Mouse (Mus musculus) kidney, embryonic 14.5 days (tissue): ENCODE data around the gene Ndufc2. TPM values are rescaled to one million over a fixed set of nuclear protein-coding genes. Genes with fewer than 3 reads are reported as not detected.

Experiments
- ATAC-seq: fragments of 200-750 bp; cut with Nextera tagmentation; 2 replicates; pipeline ENCODE4 v1.8.0; 2017; ENCODE audit warnings: moderate number of reproducible peaks, mild to moderate bottlenecking, moderate TSS enrichment, moderate library complexity; ENCODE audit not compliant: low FRiP score, low TSS enrichment
- H3K27ac ChIP-seq: fragments of 300-500 bp; sonication (generic); 2 replicates; pipeline ENCODE4 v1.5.1; 2014; ENCODE audit warnings: low read depth, mild to moderate bottlenecking, low read length, moderate library complexity, mixed read lengths
- H3K27me3 ChIP-seq: fragments of 300-500 bp; sonication (generic); 2 replicates; pipeline ENCODE4 v1.6.1; 2014; ENCODE audit warnings: mild to moderate bottlenecking, low read length; ENCODE audit not compliant: control insufficient read depth, insufficient read depth
- H3K36me3 ChIP-seq: fragments of 300-500 bp; sonication (generic); 2 replicates; pipeline ENCODE4 v1.6.1; 2014; ENCODE audit warnings: low read length, mixed read lengths; ENCODE audit not compliant: control insufficient read depth, insufficient read depth
- H3K4me1 ChIP-seq: fragments of 300-500 bp; sonication (generic); 2 replicates; pipeline ENCODE4 v1.6.1; 2014; ENCODE audit warnings: low read length, mixed read lengths; ENCODE audit not compliant: control insufficient read depth, insufficient read depth
- H3K4me2 ChIP-seq: fragments of 300-500 bp; sonication (generic); replicated peaks from 2 replicates; pipeline ENCODE4 v1.6.1; 2014; ENCODE audit warnings: low read depth, mild to moderate bottlenecking, low read length
- H3K4me3 ChIP-seq: fragments of 300-500 bp; sonication (generic); 2 replicates; pipeline ENCODE4 v1.5.1; 2014; ENCODE audit warnings: mild to moderate bottlenecking, low read length
- H3K9ac ChIP-seq: fragments of 300-500 bp; sonication (generic); 2 replicates; pipeline ENCODE4 v1.6.1; 2014; ENCODE audit warnings: low read depth, mild to moderate bottlenecking, low read length, moderate library complexity
- H3K9me3 ChIP-seq: fragments of 300-500 bp; sonication (generic); 2 replicates; pipeline ENCODE4 v1.6.1; 2016; ENCODE audit warnings: low read length; ENCODE audit not compliant: control insufficient read depth
- WGBS: fragments of 180-500 bp; shearing (Covaris S2); extraction: QIAGEN DNeasy Blood & Tissue Kit; methylation state at CpG from one replicate; pipeline ENCODE4 v1.1.7; 2014; 5-methylcytosine and 5-hydroxymethylcytosine counted together
- polyA plus RNA-seq: library from polyadenylated mRNA; unstranded; fragments of >200 nt; fragmentation: Nextera tagmentation; extraction: Ambion mirVana; gene quantifications from 2 replicates; pipeline ENCODE4 v1.2.1, GENCODE M21; 2014

Gene Ndufc2
- polyA plus RNA-seq, 1 experiment from 2014 or later, result 370 TPM

DNA sequence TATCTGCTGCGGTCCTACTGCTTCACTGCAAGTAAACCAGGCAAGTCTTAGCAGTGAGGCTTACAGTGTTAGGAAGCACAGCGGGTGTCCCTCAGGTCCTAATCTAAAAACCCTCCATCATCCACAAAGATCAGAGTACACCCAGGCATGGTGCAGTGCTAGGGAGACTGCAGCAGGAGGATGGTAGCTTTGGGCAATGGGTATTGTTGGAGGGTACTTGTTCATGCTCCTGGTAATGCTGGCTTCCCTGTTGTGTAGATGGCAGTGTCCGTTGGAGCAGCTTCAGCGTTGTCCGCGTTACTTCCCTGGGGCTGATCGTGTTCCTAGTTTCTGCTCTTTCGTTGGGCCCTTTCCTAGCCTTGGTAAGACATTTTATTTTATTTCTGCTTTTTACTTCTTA lies 17.1 kb upstream of the Ndufc2 start:
- no peak for ATAC-seq
- WGBS, result 96% methylated on average over 8 of the region's 8 CpGs
- no peak overlapping the region for H3K4me3 ChIP-seq
- no peaks in the 10 kb centered on the region for H3K27me3 ChIP-seq
- no peak overlapping the region for H3K4me2 ChIP-seq
- H3K27ac ChIP-seq, result no peak overlapping the region
- no peaks in the 10 kb centered on the region for H3K9me3 ChIP-seq
- no peak overlapping the region for H3K9ac ChIP-seq
- no peaks in the 10 kb centered on the region for H3K4me1 ChIP-seq
- H3K36me3 ChIP-seq, result peaks cover 96% of the 10 kb centered on the region

DNA sequence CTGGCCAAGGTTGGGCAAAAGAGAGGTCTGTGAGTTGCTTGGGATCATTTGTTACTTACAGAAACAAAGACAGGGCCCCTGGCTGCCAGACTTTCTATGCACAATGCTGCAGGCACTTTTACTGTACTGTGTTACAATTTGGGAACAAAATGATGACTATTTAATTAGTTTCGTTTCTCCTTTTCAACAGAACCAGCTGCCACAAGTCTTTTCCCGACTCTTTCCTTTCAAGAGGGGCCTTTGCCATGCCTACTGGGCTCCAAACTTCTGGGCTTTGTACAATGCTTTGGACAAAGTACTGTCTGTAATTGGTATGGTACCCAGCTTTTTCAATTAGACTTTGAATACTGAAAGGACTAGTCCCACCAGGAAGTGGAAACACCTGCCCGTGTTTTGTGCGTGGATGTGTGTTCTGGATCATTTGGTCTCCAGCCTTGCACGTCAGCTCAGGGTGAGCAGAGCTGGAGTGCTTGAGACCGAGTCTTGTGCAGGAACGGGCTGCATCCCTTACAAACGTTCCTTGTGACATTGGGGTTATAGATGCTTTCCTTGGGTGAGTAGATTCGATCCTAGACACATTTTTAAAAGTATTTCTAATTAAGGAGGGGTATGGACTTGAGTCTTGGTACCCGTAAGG lies 16.2 kb upstream of the Ndufc2 start:
- ATAC-seq, result no peak
- WGBS, result 75% methylated on average over 10 of the region's 10 CpGs
- Histone ChIP-seq H3K4me3 (no peak overlapping the region), H3K4me2 (no peak overlapping the region), H3K36me3 (peaks cover 96% of the 10 kb centered on the region), H3K9ac (no peak overlapping the region), H3K4me1 (no peaks in the 10 kb centered on the region), H3K9me3 (no peaks in the 10 kb centered on the region), H3K27ac (no peak overlapping the region), H3K27me3 (no peaks in the 10 kb centered on the region)

DNA sequence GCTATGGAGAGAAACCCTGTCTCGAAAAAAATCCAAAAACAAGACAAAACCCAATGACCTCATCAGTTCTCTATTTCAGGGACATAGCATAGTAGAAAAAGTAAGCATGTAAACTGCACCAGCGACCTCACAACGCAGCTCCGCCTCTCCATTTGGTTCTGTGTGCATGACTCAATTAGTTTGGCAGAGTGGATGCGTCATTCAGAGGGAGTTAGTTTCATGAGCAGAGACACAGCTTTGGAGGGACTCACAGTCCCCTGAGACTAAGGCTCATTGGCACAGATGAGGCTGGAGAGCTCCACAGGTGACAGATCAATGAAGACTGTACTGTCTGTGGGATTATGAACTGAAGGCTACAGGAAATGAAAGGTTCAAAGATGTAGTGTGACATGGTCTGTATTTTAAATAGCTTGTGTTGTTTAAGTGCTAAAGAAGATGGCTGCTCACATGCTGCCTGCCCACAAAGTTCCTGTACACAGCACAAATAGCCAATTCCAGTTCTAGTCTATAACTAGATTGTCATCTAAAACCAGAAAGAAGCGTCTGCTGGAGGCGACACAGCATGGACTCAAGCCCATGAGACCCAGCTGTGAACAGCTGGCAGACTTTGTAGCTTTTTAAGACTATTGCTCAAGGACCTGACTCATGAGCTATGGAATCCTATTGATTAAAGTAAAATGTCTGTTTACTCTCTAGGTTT lies 13.5 kb upstream of the Ndufc2 start:
- H3K4me3 ChIP-seq, result no peak overlapping the region
- peaks cover 95% of the 10 kb centered on the region for H3K36me3 ChIP-seq
- H3K9ac ChIP-seq, result no peak overlapping the region
- 92% methylated on average over 7 of the region's 7 CpGs for WGBS
- no peaks in the 10 kb centered on the region for H3K27me3 ChIP-seq
- no peak overlapping the region for H3K27ac ChIP-seq
- H3K4me1 ChIP-seq, result no peaks in the 10 kb centered on the region
- H3K9me3 ChIP-seq, result no peaks in the 10 kb centered on the region
- H3K4me2 ChIP-seq, result no peak overlapping the region
- no peak for ATAC-seq

DNA sequence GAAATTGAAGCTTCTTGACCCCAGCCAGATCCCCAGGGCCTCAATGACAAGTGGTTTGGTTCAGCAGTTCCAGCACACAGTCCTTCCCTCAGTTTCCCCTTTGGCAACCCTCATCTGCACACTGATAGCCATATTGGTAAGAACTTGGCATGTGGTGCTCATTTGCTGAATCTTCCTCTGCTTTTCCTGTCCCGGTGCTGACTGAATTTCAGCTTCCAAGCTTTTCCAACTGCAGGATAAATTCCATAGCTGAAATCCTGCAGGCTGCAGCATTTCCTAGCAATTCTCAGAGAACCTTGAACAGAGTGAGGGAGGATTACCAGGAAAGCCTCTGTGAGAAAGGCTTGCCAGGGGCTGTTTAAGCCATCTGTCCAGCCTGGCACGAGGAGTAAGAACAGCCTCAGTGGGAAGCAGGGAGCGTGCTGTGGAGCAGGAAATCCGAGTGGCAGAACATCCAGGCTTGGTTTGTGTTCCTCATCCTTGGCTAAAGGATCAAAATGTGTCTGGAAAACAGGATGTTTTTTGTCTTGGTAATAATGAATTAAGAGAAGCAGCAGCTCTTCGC lies 12.9 kb upstream of the Ndufc2 start:
- no peak overlapping the region for H3K27ac ChIP-seq
- no peaks in the 10 kb centered on the region for H3K27me3 ChIP-seq
- H3K9ac ChIP-seq, result no peak overlapping the region
- no peak overlapping the region for H3K4me3 ChIP-seq
- H3K4me2 ChIP-seq, result no peak overlapping the region
- peaks cover 95% of the 10 kb centered on the region for H3K36me3 ChIP-seq
- WGBS, result 92% methylated on average over 5 of the region's 5 CpGs
- H3K9me3 ChIP-seq, result no peaks in the 10 kb centered on the region
- ATAC-seq, result no peak
- H3K4me1 ChIP-seq, result no peaks in the 10 kb centered on the region

DNA sequence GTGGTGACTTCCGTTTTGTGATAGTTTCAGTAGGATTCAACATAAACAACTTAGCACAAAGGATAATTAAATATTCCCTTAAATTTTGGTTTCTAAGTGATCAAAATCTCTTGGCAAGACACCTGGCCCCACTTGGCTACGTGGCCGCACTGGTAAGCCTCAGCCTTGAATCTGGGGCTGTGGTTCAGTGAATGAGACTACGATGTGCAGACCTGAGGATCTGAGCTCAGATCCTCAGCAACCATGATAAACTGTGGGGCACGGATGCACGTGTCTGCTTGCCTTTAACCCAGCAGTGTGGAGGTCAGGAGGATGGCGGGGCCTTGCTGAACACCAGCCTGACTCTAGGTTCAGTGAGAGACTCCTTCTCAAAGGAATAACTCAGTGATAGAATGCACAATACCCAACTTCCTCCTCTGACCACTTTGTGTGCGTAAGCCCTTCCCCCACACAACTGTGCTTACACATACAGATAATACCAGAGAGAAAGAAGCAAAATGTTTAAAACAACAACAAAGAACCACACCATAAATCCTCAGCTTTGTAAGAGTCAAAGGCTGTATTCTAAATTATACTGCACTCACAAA lies 12.1 kb upstream of the Ndufc2 start:
- peaks cover 95% of the 10 kb centered on the region for H3K36me3 ChIP-seq
- H3K9me3 ChIP-seq, result no peaks in the 10 kb centered on the region
- no peak overlapping the region for H3K4me2 ChIP-seq
- H3K4me3 ChIP-seq, result no peak overlapping the region
- no peak overlapping the region for H3K9ac ChIP-seq
- ATAC-seq, result no peak
- H3K27ac ChIP-seq, result no peak overlapping the region
- no peaks in the 10 kb centered on the region for H3K27me3 ChIP-seq
- WGBS, result 93% methylated on average over 8 of the region's 8 CpGs
- H3K4me1 ChIP-seq, result no peaks in the 10 kb centered on the region

DNA sequence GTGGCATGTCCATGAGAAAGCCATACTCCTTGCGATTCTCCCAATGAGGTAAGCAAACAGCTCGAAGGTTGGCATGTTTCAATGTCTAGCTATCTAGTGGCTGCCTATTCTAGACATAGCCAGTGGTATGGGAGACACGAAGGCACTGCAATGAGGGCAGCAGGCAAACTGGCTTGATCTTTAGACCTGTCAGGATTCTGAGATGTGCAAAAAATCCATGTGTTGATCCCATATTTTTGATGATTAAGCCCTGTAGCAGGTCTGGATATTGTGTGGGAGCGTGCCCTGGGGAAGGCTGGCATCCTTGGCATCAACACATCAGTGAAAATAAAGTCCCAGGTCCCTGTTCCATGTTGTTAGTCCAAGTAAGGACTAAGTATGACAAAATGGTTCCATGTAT lies 11.3 kb upstream of the Ndufc2 start:
- whole genome bisulfite sequencing, result 96% methylated on average over 4 of the region's 4 CpGs
- no peak overlapping the region for H3K4me3 ChIP-seq
- peaks cover 92% of the 10 kb centered on the region for H3K36me3 ChIP-seq

DNA sequence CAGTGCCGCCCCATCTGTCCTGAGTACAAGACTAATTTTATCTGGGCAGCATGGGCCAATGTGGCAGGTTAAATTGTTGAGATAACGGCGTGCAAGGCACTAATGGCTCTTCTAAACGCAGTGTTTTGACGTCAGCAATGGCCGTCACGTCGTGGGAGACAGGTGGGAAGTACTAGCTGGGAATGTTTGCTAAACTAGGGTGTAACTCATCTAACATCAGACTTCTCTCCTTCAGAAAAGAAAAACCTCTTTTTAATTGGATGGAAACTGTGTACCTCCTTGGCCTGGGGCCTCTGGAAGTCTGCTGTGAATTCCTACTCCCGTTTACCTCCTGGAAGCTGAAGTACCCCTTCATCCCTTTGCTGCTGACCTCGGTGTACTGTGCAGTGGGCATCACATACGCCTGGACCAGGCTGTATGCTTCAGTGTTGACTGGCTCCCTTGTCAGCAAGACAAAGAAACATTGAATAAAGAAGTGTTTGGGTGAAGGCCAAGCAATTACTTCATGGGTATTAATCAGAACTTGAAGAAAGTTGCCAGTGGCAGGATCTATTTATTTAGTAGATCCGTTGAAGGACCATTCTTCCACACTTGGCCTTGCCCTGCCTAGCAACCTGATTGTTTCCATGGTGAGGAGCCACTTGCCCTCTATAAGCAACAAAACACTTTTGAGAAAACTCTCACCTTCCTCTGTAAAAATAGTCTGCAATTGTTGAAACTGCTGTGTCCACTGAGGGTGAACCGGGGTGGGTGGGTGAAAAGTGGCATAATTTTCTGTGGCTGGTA lies 8.3 kb upstream of the Ndufc2 start:
- peaks cover 63% of the 10 kb centered on the region for H3K36me3 ChIP-seq
- H3K4me2 ChIP-seq, result no peak overlapping the region
- H3K9me3 ChIP-seq, result no peaks in the 10 kb centered on the region
- ATAC-seq, result no peak
- no peak overlapping the region for H3K27ac ChIP-seq
- H3K9ac ChIP-seq, result no peak overlapping the region
- no peaks in the 10 kb centered on the region for H3K4me1 ChIP-seq
- WGBS, result 89% methylated on average over 13 of the region's 13 CpGs
- no peak overlapping the region for H3K4me3 ChIP-seq
- no peaks in the 10 kb centered on the region for H3K27me3 ChIP-seq

More for the DNA sequence above, 11.3 kb upstream of the Ndufc2 start:
- no peak for ATAC-seq
- Histone ChIP-seq H3K9me3 (no peaks in the 10 kb centered on the region), H3K27ac (no peak overlapping the region), H3K4me2 (no peak overlapping the region), H3K27me3 (no peaks in the 10 kb centered on the region), H3K4me1 (no peaks in the 10 kb centered on the region), H3K9ac (no peak overlapping the region)

DNA sequence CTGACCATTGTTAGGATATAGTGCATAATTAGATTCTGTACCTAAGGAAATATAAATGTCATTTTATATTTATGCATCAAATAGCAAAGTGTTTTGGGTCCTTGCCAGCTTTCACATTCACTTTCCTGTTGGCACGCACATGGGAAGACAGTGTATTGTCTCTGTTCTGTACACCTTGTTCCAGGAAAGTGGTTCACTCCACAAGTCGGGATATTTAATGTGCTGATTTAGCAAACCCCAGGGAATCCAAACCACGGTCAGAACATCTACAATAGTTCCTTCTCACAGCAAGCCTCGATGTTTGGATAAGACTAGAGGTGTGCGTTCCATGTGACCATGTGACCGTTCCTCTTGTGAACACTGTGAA lies 7.7 kb upstream of the Ndufc2 start:
- no peaks in the 10 kb centered on the region for H3K4me1 ChIP-seq
- H3K27me3 ChIP-seq, result no peaks in the 10 kb centered on the region
- H3K36me3 ChIP-seq, result peaks cover 57% of the 10 kb centered on the region
- no peak overlapping the region for H3K4me2 ChIP-seq
- no peak for ATAC-seq
- H3K9ac ChIP-seq, result no peak overlapping the region
- no peak overlapping the region for H3K27ac ChIP-seq
- WGBS, result 88% methylated on average over 6 of the region's 6 CpGs
- no peak overlapping the region for H3K4me3 ChIP-seq
- H3K9me3 ChIP-seq, result no peaks in the 10 kb centered on the region
